Mouse (Mus musculus) gastrocnemius, postnatal 4 days (tissue): ENCODE results near the gene Dmrta2. TPM values are rescaled to one million over a fixed set of nuclear protein-coding genes. Genes with fewer than 3 reads are reported as not detected.

Source experiments
- DNase-seq, 2 experiments: peaks; one replicate each; pipeline ENCODE4 v3.0.0; 2021 to 2022; ENCODE audit warnings: low spot score in 2 of 2, mixed read lengths in 2 of 2
- total RNA-seq, 2 experiments: library from RNA; stranded (reverse); gene quantifications; 2 replicates each; pipeline ENCODE4 v1.2.3; 2021

Gene Dmrta2
- total RNA-seq, 2 experiments from 2014 or later, result 0.44 to 0.75 TPM

- no peak for DNase-seq
Measured at GRCm38 (mm10) chr4:109978858-109979340, 1.0 kb downstream of the Dmrta2 start.

GRCm38 (mm10) chr4:109979461-109980320 is 1.8 kb downstream of the Dmrta2 start:
- DNase-seq, result no peak

GRCm38 (mm10) chr4:109980321-109981082 is 2.6 kb downstream of the Dmrta2 start:
- DNase-seq, result no peak

GRCm38 (mm10) chr4:109981083-109981870 is 3.4 kb downstream of the Dmrta2 start:
- no peak for DNase-seq

GRCm38 (mm10) chr4:109981871-109982680 is 4.2 kb downstream of the Dmrta2 start:
- peak in 1 of 2 experiments; percentile 33 for DNase-seq

- DNase-seq, result no peak
Measured at GRCm38 (mm10) chr4:109982681-109983265, 4.9 kb downstream of the Dmrta2 start.

- DNase-seq, result no peak
Measured at GRCm38 (mm10) chr4:109983281-109984001, 5.6 kb downstream of the Dmrta2 start.

GRCm38 (mm10) chr4:109984011-109984411 is 6.2 kb downstream of the Dmrta2 start:
- no peak for DNase-seq

GRCm38 (mm10) chr4:109984496-109985423 is 6.9 kb downstream of the Dmrta2 start:
- DNase-seq, result no peak

GRCm38 (mm10) chr4:109985424-109986172 is 7.7 kb downstream of the Dmrta2 start:
- DNase-seq, result no peak

- no peak for DNase-seq
Measured at GRCm38 (mm10) chr4:109986301-109986700, 8.4 kb downstream of the Dmrta2 start.

GRCm38 (mm10) chr4:109986748-109987355 is 9.0 kb downstream of the Dmrta2 start:
- no peak for DNase-seq

- no peak for DNase-seq
Measured at GRCm38 (mm10) chr4:109987560-109988362, 9.9 kb downstream of the Dmrta2 start.

GRCm38 (mm10) chr4:109988411-109988810 is 10.6 kb downstream of the Dmrta2 start:
- no peak for DNase-seq

GRCm38 (mm10) chr4:109989213-109989612 is 11.4 kb downstream of the Dmrta2 start:
- DNase-seq, result no peak

- no peak for DNase-seq
Measured at GRCm38 (mm10) chr4:110006044-110006443, 28.2 kb downstream of the Dmrta2 start.
